Mouse (Mus musculus) midbrain, embryonic 16.5 days (tissue): ENCODE measurements at regions not wholly inside any gene's neighbourhood (a gene's known extent, or its start where the extent isn't known, plus 50 kb on each side); places are given as distances from the start of the nearest gene placed in this dataset.
A peak's percentile ranks its signal among the peaks of the same experiment; 100 is the strongest.

Experiments used
- ATAC-seq: fragments of 200-750 bp; cut with Nextera tagmentation; 2 replicates; pipeline ENCODE4 v1.8.0; 2017; ENCODE audit warnings: moderate TSS enrichment
- H3K27ac ChIP-seq: fragments of 300-500 bp; sonication (generic); 2 replicates; pipeline ENCODE4 v1.5.1; 2014; ENCODE audit warnings: mild to moderate bottlenecking, low read length, mixed read lengths
- H3K27me3 ChIP-seq: fragments of 300-500 bp; sonication (generic); 2 replicates; pipeline ENCODE4 v1.6.1; 2014; ENCODE audit warnings: low read depth, low read length, mixed read lengths; ENCODE audit not compliant: control insufficient read depth, insufficient read depth
- H3K36me3 ChIP-seq: fragments of 300-500 bp; sonication (generic); 2 replicates; pipeline ENCODE4 v1.6.1; 2014; ENCODE audit warnings: mild to moderate bottlenecking, low read length, moderate library complexity, mixed read lengths; ENCODE audit not compliant: control insufficient read depth, insufficient read depth
- H3K4me1 ChIP-seq: fragments of 300-500 bp; sonication (generic); 2 replicates; pipeline ENCODE4 v1.6.1; 2014; ENCODE audit warnings: mild to moderate bottlenecking, low read length, mixed read lengths; ENCODE audit not compliant: control insufficient read depth, insufficient read depth
- H3K4me2 ChIP-seq: fragments of 300-500 bp; sonication (generic); 2 replicates; pipeline ENCODE4 v1.6.1; 2014; ENCODE audit warnings: mild to moderate bottlenecking, low read length, mixed read lengths
- H3K4me3 ChIP-seq: fragments of 300-500 bp; sonication (generic); 2 replicates; pipeline ENCODE4 v1.5.1; 2014; ENCODE audit warnings: low read depth, mild to moderate bottlenecking, low read length, moderate library complexity, mixed read lengths
- H3K9ac ChIP-seq: fragments of 300-500 bp; sonication (generic); 2 replicates; pipeline ENCODE4 v1.6.1; 2014; ENCODE audit warnings: low read depth, low read length, mixed read lengths
- H3K9me3 ChIP-seq: fragments of 300-500 bp; sonication (generic); replicated peaks from 2 replicates; pipeline ENCODE4 v1.6.1; 2014; ENCODE audit warnings: mild to moderate bottlenecking, low read length, mixed read lengths; ENCODE audit not compliant: control insufficient read depth, poor library complexity, severe bottlenecking
- WGBS: fragments of 180-500 bp; shearing (Covaris S2); extraction: QIAGEN DNeasy Blood & Tissue Kit; methylation state at CpG from one replicate; pipeline ENCODE4 v1.1.7; 2014; 5-methylcytosine and 5-hydroxymethylcytosine counted together

DNA sequence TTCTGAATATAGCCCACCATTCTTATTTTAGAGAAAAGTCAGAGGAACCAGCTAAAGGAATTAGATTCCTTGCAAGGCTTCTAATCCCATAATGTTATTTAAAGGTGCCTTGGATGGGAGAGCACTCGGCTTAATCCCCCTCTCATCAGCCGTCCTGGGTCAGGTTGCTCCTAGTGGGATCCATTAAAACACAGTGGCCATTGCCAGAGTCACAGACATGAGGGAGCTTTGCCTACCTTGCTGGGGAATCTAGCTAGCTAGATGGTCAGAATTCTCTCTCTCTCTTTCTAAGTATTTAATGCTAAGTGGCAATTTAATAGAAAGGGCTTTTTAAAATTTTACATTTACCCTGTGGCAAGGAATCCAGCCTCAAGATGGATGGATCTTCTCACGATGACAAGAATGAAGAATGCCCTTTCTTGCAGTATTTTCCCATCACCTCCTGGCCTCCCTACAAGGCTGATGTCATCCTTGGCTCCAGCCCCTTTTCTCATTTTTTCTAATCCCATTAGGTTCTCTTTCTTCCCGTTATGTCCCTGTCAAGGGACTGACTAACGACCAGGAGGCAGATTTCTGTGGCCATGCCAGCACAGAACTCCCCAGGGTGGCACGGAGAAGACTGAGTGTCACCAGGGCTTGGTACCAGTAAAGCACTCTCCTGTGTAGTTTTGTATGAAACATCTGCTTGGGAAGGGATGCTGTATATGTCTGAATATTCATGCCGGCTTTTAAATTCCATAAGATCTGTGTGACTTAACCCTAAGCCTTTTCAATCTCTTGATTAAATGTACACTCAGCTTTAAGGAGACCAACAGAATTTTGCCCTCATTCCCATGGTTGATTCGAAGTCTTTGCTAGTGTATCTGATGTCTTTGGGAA is 124.0 kb upstream of the Ubash3b start:
- 16% methylated on average over 8 of the region's 8 CpGs for WGBS
- Histone ChIP-seq H3K36me3 (no peaks in the 10 kb centered on the region), H3K4me3 (no peak overlapping the region), H3K4me1 (peaks cover 6% of the 10 kb centered on the region; the same call in 1 of the 2 replicates), H3K9me3 (no peaks in the 10 kb centered on the region; the same call in 1 of the 2 replicates), H3K27me3 (no peaks in the 10 kb centered on the region), H3K27ac (no peak overlapping the region; the same call in 1 of the 2 replicates), H3K9ac (no peak overlapping the region), H3K4me2 (no peak overlapping the region)
- ATAC-seq, result peak; percentile 67

DNA sequence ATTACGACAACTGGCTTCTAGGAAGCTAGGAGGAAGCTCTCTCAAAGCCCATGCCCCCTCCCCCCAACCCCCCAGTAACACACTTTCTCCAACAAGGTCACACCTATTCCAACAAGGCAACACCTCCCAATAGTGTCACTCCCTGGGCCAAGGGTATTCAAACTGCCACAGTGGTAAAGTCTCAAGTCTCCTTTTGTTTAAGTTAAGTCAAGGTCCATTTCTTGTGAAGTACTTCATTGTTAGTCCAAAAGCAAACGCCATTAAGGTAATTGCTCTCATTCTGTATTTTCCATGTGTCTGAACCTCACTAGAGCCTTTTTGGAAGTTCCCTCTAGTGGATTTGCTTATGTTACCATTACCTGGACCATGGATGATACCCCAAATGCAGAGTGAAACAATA is 116.2 kb upstream of the Ubash3b start:
- ATAC-seq, result no peak
- peaks cover 15% of the 10 kb centered on the region for H3K4me1 ChIP-seq
- H3K9me3 ChIP-seq, result no peaks in the 10 kb centered on the region; the same call in 1 of the 2 replicates
- H3K36me3 ChIP-seq, result no peaks in the 10 kb centered on the region
- H3K4me2 ChIP-seq, result no peak overlapping the region
- H3K9ac ChIP-seq, result no peak overlapping the region
- H3K4me3 ChIP-seq, result no peak overlapping the region
- H3K27me3 ChIP-seq, result no peaks in the 10 kb centered on the region
- 93% methylated on average over 2 of the region's 2 CpGs for WGBS
- no peak overlapping the region for H3K27ac ChIP-seq

GRCm38 (mm10) chr9:41273839-41274271 is 112.4 kb upstream of the Ubash3b start:
- WGBS, result 2% methylated on average over 13 of the region's 13 CpGs
- H3K9me3 ChIP-seq, result no peaks in the 10 kb centered on the region; the same call in 1 of the 2 replicates
- peaks cover 19% of the 10 kb centered on the region for H3K4me1 ChIP-seq
- H3K27me3 ChIP-seq, result no peaks in the 10 kb centered on the region
- H3K36me3 ChIP-seq, result no peaks in the 10 kb centered on the region
- peak overlapping the region; percentile 74 for H3K4me2 ChIP-seq
- peak overlapping the region; percentile 93 for H3K27ac ChIP-seq
- peak overlapping the region; percentile 68 for H3K9ac ChIP-seq
- H3K4me3 ChIP-seq, result peak overlapping the region; percentile 44
- peak; percentile 69 for ATAC-seq

DNA sequence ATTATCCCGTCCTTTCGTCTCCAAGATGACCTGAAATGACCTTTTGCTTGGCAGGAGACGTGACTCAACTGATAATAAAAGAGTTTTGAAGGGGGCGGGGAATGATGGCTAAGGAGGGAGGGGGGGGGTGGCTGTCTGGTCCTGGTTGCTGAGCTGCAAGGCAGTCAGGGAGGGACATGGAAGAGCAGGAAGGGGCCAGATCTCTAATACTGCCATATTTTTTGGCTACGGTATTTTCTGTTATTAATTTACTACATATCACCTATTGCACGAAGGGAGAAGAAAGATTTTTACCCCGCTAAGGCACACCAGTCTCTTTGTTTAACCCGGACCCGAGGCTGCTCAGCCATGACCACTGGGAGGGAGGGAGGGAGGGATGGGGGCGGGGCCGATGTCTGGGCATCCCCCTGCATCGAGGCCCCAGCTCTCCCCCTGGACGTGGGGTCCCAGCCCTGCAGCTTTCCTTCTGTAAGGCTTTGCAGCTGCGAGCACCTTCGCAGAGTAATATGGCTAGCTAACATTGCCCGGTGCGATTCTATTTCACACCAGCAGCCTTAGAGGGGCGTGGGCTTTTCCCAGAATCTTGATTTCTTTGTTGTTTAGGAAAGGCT is 111.8 kb upstream of the Ubash3b start:
- peaks cover 19% of the 10 kb centered on the region for H3K4me1 ChIP-seq
- no peaks in the 10 kb centered on the region for H3K36me3 ChIP-seq
- no peaks in the 10 kb centered on the region; the same call in 1 of the 2 replicates for H3K9me3 ChIP-seq
- H3K4me3 ChIP-seq, result peak overlapping the region; percentile 44
- WGBS, result 0% methylated on average over 18 of the region's 18 CpGs
- no peaks in the 10 kb centered on the region for H3K27me3 ChIP-seq
- ATAC-seq, result peak; percentile 95
- peak overlapping the region; percentile 68 for H3K9ac ChIP-seq
- H3K4me2 ChIP-seq, result peak overlapping the region; percentile 74
- H3K27ac ChIP-seq, result peak overlapping the region; percentile 93

DNA sequence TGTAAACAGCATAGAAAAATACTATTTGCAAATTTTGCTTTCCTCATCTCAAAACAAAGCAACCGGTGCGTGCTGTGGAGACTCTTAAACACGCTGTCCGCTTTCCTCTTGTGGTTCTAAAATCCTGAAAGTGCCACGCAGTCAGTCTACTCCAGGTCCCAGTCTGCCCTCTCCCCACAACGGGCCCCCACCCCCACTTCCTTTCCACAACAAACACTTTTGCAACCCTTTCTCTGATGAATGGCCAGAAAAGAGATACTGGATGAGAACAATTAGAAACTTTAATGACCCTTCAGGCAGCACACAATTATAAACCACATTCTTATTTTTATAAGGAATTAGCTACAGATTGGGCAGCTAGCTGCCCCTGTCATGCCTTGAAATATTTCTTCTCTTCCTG is 111.1 kb upstream of the Ubash3b start:
- H3K27me3 ChIP-seq, result no peaks in the 10 kb centered on the region
- H3K9ac ChIP-seq, result peak overlapping the region; percentile 68
- 0 out of 2 replicates have a peak overlapping the region, but pooled peaks have one; percentile 2 for H3K4me3 ChIP-seq
- H3K4me1 ChIP-seq, result peaks cover 19% of the 10 kb centered on the region
- H3K27ac ChIP-seq, result peak overlapping the region; percentile 93
- H3K4me2 ChIP-seq, result peak overlapping the region; percentile 74
- ATAC-seq, result peak; percentile 13; the same call in 1 of the 2 replicates
- no peaks in the 10 kb centered on the region for H3K36me3 ChIP-seq
- WGBS, result 0% methylated on average over 6 of the region's 6 CpGs
- no peaks in the 10 kb centered on the region; the same call in 1 of the 2 replicates for H3K9me3 ChIP-seq

GRCm38 (mm10) chr9:41268112-41268511 is 106.6 kb upstream of the Ubash3b start:
- peaks cover 7% of the 10 kb centered on the region for H3K4me1 ChIP-seq
- ATAC-seq, result no peak
- H3K9ac ChIP-seq, result no peak overlapping the region
- H3K36me3 ChIP-seq, result no peaks in the 10 kb centered on the region
- no peak overlapping the region for H3K4me3 ChIP-seq
- no peak overlapping the region for H3K27ac ChIP-seq
- H3K4me2 ChIP-seq, result no peak overlapping the region
- H3K27me3 ChIP-seq, result no peaks in the 10 kb centered on the region
- no peaks in the 10 kb centered on the region for H3K9me3 ChIP-seq
- 30% methylated on average over 3 of the region's 3 CpGs for WGBS

DNA sequence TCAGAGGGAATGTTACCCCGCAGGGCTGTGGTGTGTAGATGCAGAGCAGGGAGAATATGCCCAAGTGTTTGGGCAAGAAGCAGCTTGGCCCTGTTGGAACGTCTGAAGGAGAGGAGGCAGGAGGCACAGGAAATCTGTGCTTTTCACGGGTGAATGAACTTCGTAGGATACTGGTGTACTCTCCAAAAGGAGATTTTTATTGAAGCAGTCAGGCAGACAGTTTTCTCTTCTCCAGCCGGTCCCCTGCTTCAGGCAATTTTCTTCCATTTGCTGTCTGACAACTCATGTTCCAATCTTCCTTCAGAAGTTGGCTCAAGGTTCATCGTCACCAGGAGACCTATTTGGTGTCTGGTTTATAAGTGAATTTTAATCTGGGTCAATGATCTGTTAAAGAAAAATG is 103.0 kb upstream of the Ubash3b start:
- H3K36me3 ChIP-seq, result no peaks in the 10 kb centered on the region
- no peak overlapping the region for H3K9ac ChIP-seq
- no peak overlapping the region for H3K4me2 ChIP-seq
- no peak for ATAC-seq
- 39% methylated on average over 6 of the region's 6 CpGs for WGBS
- H3K4me3 ChIP-seq, result no peak overlapping the region
- no peaks in the 10 kb centered on the region for H3K4me1 ChIP-seq
- no peaks in the 10 kb centered on the region for H3K27me3 ChIP-seq
- no peaks in the 10 kb centered on the region for H3K9me3 ChIP-seq
- H3K27ac ChIP-seq, result no peak overlapping the region

DNA sequence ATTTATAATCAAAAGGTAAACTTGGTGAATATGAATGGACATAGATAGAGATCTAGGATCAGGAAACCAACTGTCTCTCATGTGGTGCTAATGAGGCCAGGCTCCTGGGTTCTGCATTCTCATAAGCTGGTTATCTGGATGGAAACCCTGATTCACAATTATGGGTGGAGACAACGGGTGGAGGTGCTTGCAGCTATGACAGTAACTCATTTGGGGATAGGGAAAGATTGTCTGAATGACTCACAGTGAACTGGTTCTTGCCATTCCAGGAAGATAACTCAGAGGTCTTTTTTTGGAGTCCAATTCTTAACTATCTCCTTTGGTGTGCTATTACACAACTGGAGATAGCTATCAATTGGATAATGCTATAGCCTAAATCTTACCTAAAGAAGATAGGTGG is 95.7 kb upstream of the Ubash3b start:
- Histone ChIP-seq H3K36me3 (no peaks in the 10 kb centered on the region), H3K4me3 (no peak overlapping the region), H3K4me1 (no peaks in the 10 kb centered on the region), H3K27me3 (no peaks in the 10 kb centered on the region), H3K4me2 (no peak overlapping the region), H3K9me3 (no peaks in the 10 kb centered on the region), H3K27ac (no peak overlapping the region), H3K9ac (no peak overlapping the region)
- ATAC-seq, result no peak
- WGBS, result 86% methylated on average over 1 of the region's 1 CpGs

GRCm38 (mm10) chr9:41242372-41242771 is 80.9 kb upstream of the Ubash3b start:
- H3K27me3 ChIP-seq, result no peaks in the 10 kb centered on the region
- no peak overlapping the region for H3K9ac ChIP-seq
- H3K4me1 ChIP-seq, result 0 out of 2 replicates have a peak, but pooled peaks cover 3% of the 10 kb centered on the region
- ATAC-seq, result no peak
- WGBS, result 86% methylated on average over 7 of the region's 7 CpGs
- H3K4me3 ChIP-seq, result no peak overlapping the region
- H3K27ac ChIP-seq, result no peak overlapping the region
- H3K36me3 ChIP-seq, result no peaks in the 10 kb centered on the region
- H3K9me3 ChIP-seq, result no peaks in the 10 kb centered on the region
- H3K4me2 ChIP-seq, result no peak overlapping the region
